Mouse (Mus musculus): Measurements from ENCODE around the gene Alyref. TPM values are rescaled to one million over a fixed set of nuclear protein-coding genes. Genes with fewer than 3 reads are reported as not detected.

Gene Alyref
- polyA plus RNA-seq, 1 experiment, result 113 TPM

DNA sequence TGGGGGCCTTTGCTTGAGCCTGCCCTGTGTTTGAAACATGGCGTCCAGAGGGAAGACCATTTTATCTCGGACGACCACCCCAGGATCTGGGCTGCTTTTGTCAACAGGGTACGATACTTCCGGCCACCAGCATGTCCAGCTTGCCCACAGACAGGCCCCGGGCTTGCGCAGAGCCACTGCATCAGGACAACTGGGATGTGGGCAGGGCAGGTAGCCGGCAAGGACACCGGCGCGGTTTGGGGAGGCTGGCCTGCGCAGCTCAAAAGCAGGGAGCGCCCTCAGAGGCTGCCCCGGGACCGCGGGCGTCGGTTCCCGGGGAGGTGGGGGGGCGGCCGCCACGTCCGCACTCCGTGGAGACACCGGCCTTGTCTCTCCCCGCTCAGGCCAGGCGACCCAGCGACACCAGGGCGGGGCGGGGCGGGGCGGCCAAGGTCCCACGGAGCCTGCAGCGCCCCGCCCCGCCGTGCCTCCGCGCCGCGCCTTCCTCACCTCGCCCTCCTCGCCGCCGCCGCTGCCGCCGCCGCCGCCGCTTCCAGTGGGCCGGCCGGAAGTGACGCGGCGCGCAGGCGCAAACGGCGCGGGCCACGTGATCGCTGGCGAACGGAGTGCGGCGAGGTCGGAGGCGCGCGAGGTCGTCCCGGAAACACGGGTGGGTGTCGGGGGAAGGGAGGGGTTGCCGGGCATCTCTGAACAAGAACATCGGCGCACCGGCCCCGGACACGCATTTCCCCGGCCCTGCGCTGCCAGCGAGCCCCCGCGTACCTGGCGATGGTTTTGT lies 48.8 kb downstream of the Alyref start, which contains the start of gene Mcrip1:
Mcrip1 (minus strand) TSS at position 560 of the 778 bp plus-strand sequence.
- TF ChIP-seq TCF3 (IDR thresholded peaks at IDR 0.05; ENCODE audit: insufficient read length, low read depth) (no peak), USF1 (IDR thresholded peaks at IDR 0.05; ENCODE audit: low read depth) (peak; percentile 89), POLR2AphosphoS2 (IDR thresholded peaks at IDR 0.05; ENCODE audit: insufficient read length, low read depth) (peak; percentile 93), REST (IDR thresholded peaks at IDR 0.05; ENCODE audit: insufficient read depth, insufficient read length) (no peak), MYOG (IDR thresholded peaks at IDR 0.05; ENCODE audit: control insufficient read depth in 1 of 3, insufficient read depth in 1 of 3, insufficient read length in 2 of 3, low read depth in 2 of 3) (peak in 1 of 3 experiments; percentile 28), CEBPB (IDR thresholded peaks at IDR 0.05; ENCODE audit: insufficient read depth, poor library complexity, severe bottlenecking) (no peak), E2F4 (IDR thresholded peaks at IDR 0.05; ENCODE audit: insufficient read depth) (peak; percentile 26), MYOD1 (IDR thresholded peaks at IDR 0.05; ENCODE audit: control insufficient read depth in 1 of 3, insufficient read length in 2 of 3, low read depth in 2 of 3) (peak in 1 of 3 experiments; percentile 40), POLR2A (IDR thresholded peaks at IDR 0.05; ENCODE audit: insufficient read length, low read depth) (peak; percentile 92), MAX (IDR thresholded peaks at IDR 0.05; ENCODE audit: low read depth) (no peak), SRF (IDR thresholded peaks at IDR 0.05; ENCODE audit: control insufficient read depth, insufficient read length, low read depth) (no peak), TCF12 (IDR thresholded peaks at IDR 0.05; ENCODE audit: insufficient read depth, poor library complexity, severe bottlenecking) (no peak)
- H3K36me3 ChIP-seq (ENCODE audit: control insufficient read depth, insufficient read depth), result no peaks in the 10 kb centered on the region
- H3K79me2 ChIP-seq (ENCODE audit: control insufficient read depth, insufficient read depth), result peaks cover 33% of the 10 kb centered on the region
- H3K4me2 ChIP-seq (ENCODE audit: low read depth), result peak within 1 kb of the TSS; percentile 99
- H3ac ChIP-seq (ENCODE audit: control insufficient read depth, insufficient read length), result peak within 1 kb of the TSS; percentile 63
- H3K27me3 ChIP-seq (ENCODE audit: control insufficient read depth, insufficient read depth, insufficient read length), result no peaks in the 10 kb centered on the region
- peak within 1 kb of the TSS; percentile 75 for H3K4me3 ChIP-seq

DNA sequence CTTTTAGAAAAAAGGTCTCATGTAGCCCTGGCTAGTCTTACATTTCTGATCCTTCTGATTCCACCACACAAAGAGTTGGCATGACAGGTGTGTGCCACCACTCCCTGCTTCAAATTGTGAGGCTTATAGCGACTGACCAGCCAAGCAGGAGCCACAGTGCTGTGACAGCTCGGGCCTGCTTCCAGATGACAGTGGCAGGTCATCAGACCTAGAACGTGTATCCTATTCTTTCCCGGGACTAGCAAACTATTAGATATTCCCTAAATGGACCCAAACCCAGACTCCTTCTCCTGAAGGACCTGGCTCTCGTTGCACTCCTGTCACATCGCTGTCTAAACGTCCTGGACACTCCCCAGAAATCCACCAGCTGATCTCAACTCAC lies 49.4 kb downstream of the Alyref start:
- TF ChIP-seq MYOG (IDR thresholded peaks at IDR 0.05; ENCODE audit: control insufficient read depth in 1 of 3, insufficient read depth in 1 of 3, insufficient read length in 2 of 3, low read depth in 2 of 3) (peak in 1 of 3 experiments; percentile 20), SRF (IDR thresholded peaks at IDR 0.05; ENCODE audit: control insufficient read depth, insufficient read length, low read depth) (no peak)
- H3K36me3 ChIP-seq (ENCODE audit: control insufficient read depth, insufficient read depth), result peaks cover 5% of the 10 kb centered on the region
- H3K79me2 ChIP-seq (ENCODE audit: control insufficient read depth, insufficient read depth), result peaks cover 33% of the 10 kb centered on the region
- H3K4me3 ChIP-seq, result peak overlapping the region; percentile 75
- no peaks in the 10 kb centered on the region for H3K27me3 ChIP-seq (ENCODE audit: control insufficient read depth, insufficient read depth, insufficient read length)
- peak overlapping the region; percentile 77 for H3K4me2 ChIP-seq (ENCODE audit: low read depth)
- peak overlapping the region; percentile 63 for H3ac ChIP-seq (ENCODE audit: control insufficient read depth, insufficient read length)

DNA sequence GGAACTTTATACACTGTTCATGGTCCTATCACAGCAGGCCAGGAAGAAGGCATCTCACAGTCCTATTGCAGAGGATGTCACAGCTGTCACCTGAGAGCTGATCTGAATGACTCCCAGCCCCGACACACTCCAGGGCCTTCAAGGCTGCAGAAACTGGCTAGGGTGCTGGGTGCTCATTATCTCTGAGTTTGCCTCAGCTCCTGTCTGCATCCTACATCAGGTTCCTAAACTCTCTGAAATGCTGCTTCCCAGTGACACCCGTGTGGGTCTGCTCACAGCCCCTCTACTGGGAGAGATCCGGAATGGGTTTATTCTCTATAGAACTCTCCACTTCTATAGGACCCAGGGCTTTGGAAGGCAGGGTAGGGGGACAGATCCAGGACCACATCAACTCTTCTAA lies 50.0 kb downstream of the Alyref start:
- TF ChIP-seq SRF (IDR thresholded peaks at IDR 0.05; ENCODE audit: control insufficient read depth, insufficient read length, low read depth), result no peak
- TF ChIP-seq POLR2AphosphoS2 (IDR thresholded peaks at IDR 0.05; ENCODE audit: insufficient read length, low read depth), result peak; percentile 22

DNA sequence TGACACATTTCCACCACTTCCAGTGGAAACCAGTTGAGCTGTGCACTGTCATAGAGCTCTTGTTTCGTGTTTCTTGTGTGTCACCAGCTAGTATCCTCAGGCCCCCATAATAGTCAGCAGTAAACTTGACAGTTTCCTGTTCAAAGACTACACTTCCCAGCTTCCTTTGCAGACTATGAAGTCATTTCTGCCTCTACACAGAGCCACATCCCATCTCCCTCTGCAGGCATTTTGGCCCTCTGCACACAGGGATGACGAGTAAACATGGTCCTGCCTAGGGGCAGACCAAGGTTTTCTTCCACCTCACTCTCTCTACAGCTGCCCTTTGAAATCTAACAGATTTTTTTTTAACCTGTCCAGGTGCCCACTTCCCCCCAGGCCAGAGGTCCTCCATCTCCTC lies 50.7 kb downstream of the Alyref start:
- peaks cover 9% of the 10 kb centered on the region for H3K36me3 ChIP-seq (ENCODE audit: control insufficient read depth, insufficient read depth)
- no peak overlapping the region for H3ac ChIP-seq (ENCODE audit: control insufficient read depth, insufficient read length)
- TF ChIP-seq MAX (IDR thresholded peaks at IDR 0.05; ENCODE audit: low read depth) (no peak), CEBPB (IDR thresholded peaks at IDR 0.05; ENCODE audit: insufficient read depth, poor library complexity, severe bottlenecking) (no peak), SRF (IDR thresholded peaks at IDR 0.05; ENCODE audit: control insufficient read depth, insufficient read length, low read depth) (no peak), TCF3 (IDR thresholded peaks at IDR 0.05; ENCODE audit: insufficient read length, low read depth) (no peak), REST (IDR thresholded peaks at IDR 0.05; ENCODE audit: insufficient read depth, insufficient read length) (no peak), USF1 (IDR thresholded peaks at IDR 0.05; ENCODE audit: low read depth) (no peak), TCF12 (IDR thresholded peaks at IDR 0.05; ENCODE audit: insufficient read depth, poor library complexity, severe bottlenecking) (no peak), POLR2AphosphoS2 (IDR thresholded peaks at IDR 0.05; ENCODE audit: insufficient read length, low read depth) (no peak), MYOD1 (IDR thresholded peaks at IDR 0.05; ENCODE audit: control insufficient read depth in 1 of 3, insufficient read length in 2 of 3, low read depth in 2 of 3) (no peak), E2F4 (IDR thresholded peaks at IDR 0.05; ENCODE audit: insufficient read depth) (no peak), MYOG (IDR thresholded peaks at IDR 0.05; ENCODE audit: control insufficient read depth in 1 of 3, insufficient read depth in 1 of 3, insufficient read length in 2 of 3, low read depth in 2 of 3) (no peak)
- no peak overlapping the region for H3K4me3 ChIP-seq
- H3K4me2 ChIP-seq (ENCODE audit: low read depth), result peak overlapping the region; percentile 77
- H3K27me3 ChIP-seq (ENCODE audit: control insufficient read depth, insufficient read depth, insufficient read length), result no peaks in the 10 kb centered on the region
- peaks cover 33% of the 10 kb centered on the region for H3K79me2 ChIP-seq (ENCODE audit: control insufficient read depth, insufficient read depth)

More for the DNA sequence above, 50.0 kb downstream of the Alyref start:
- Histone ChIP-seq H3K4me3 (peak overlapping the region; percentile 75), H3K27me3 (ENCODE audit: control insufficient read depth, insufficient read depth, insufficient read length) (no peaks in the 10 kb centered on the region), H3K36me3 (ENCODE audit: control insufficient read depth, insufficient read depth) (peaks cover 5% of the 10 kb centered on the region), H3ac (ENCODE audit: control insufficient read depth, insufficient read length) (peak overlapping the region; percentile 63), H3K4me2 (ENCODE audit: low read depth) (peak overlapping the region; percentile 77), H3K79me2 (ENCODE audit: control insufficient read depth, insufficient read depth) (peaks cover 33% of the 10 kb centered on the region)

DNA sequence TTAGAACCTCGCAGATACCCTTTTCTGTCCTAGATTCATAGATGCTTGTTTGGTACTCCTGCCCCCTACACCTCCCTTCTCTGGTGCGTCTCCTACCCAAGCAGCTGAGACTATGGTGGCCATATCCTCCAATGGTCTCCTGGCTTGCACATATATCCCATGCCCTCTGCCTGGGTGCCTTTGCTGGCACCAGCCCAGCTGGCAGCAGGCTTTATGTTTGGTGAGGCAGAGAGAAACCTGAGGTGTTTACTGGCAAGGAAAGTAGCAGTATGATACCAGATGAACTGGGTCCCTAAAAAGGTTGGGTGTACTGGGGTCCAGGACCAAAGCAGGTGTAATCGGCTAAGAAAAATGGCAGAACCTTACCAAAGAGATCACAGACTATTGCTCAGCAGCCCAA lies 52.2 kb downstream of the Alyref start:
- H3K27me3 ChIP-seq (ENCODE audit: control insufficient read depth, insufficient read depth, insufficient read length), result no peaks in the 10 kb centered on the region
- no peak overlapping the region for H3K4me3 ChIP-seq
- no peak overlapping the region for H3ac ChIP-seq (ENCODE audit: control insufficient read depth, insufficient read length)
- TF ChIP-seq TCF12 (IDR thresholded peaks at IDR 0.05; ENCODE audit: insufficient read depth, poor library complexity, severe bottlenecking) (no peak), MYOG (IDR thresholded peaks at IDR 0.05; ENCODE audit: control insufficient read depth in 1 of 3, insufficient read depth in 1 of 3, insufficient read length in 2 of 3, low read depth in 2 of 3) (no peak), CEBPB (IDR thresholded peaks at IDR 0.05; ENCODE audit: insufficient read depth, poor library complexity, severe bottlenecking) (no peak), POLR2AphosphoS2 (IDR thresholded peaks at IDR 0.05; ENCODE audit: insufficient read length, low read depth) (no peak)
- peaks cover 9% of the 10 kb centered on the region for H3K36me3 ChIP-seq (ENCODE audit: control insufficient read depth, insufficient read depth)
- peaks cover 33% of the 10 kb centered on the region for H3K79me2 ChIP-seq (ENCODE audit: control insufficient read depth, insufficient read depth)
- H3K4me2 ChIP-seq (ENCODE audit: low read depth), result no peak overlapping the region

All from myocyte (in vitro differentiated cells).